Mouse (Mus musculus): ENCODE data around the gene Slc35e3.

GRCm38 (mm10) chr10:117741698-117742475 is 4.3 kb downstream of the Slc35e3 start:
- TF ChIP-seq POLR2A (IDR thresholded peaks at IDR 0.05; ENCODE audit: borderline replicate concordance, extremely low read depth, insufficient read depth, insufficient read length, poor library complexity, severe bottlenecking) = no peak
- TF ChIP-seq CTCF (IDR thresholded peaks at IDR 0.05; ENCODE audit: borderline replicate concordance, extremely low read depth, insufficient read depth, insufficient read length) = no peak

All from brain, embryonic 14.5 days (tissue).